Mouse (Mus musculus) neural tube, embryonic 10.5 days (tissue): ENCODE measurements around the gene B3gat2.
A peak's percentile ranks its signal among the peaks of the same experiment; 100 is the strongest.

ENCODE experiments used
- DNase-seq: peaks from one replicate; pipeline ENCODE4 v3.0.0-alpha.2; 2017; ENCODE audit warnings: low spot score; ENCODE audit errors: extremely low spot score

Gene B3gat2

DNA sequence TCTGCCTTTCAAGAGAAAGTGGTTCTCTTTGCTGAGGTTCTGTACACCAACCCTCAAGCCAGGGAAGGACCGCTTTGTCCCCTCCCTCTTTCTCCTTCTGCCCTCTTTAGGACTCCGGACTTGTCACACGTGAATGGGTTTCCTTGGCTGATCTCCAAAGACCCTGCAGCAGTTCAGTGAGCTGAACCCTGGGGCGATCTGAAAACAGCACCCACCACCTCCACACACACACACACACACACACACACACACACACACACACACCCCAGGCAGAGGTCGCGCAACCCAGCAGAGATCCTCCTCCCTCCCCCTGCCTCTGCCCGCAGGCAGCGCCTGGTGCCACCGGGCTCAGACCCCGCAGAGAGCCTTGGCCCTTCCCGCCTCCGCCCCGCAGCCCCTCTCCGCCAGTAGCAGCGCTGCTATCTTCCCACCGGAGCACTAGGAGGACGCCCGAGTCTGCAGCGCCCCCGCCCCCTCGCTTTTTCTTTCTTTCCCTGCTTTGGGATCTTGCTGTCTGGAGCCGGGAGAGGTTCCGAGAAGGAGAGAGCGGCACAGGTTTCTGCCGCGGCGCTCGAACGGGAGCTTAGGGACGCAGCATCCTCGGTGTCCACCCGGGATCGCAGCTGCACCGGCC lies at the start of gene B3gat2:
B3gat2 (plus strand) TSS at position 252 of the 634 bp plus-strand sequence.
- no peak for DNase-seq

GRCm38 (mm10) chr1:23720326-23720725 lies 41.2 kb upstream of the B3gat2 start:
- no peak for DNase-seq

DNA sequence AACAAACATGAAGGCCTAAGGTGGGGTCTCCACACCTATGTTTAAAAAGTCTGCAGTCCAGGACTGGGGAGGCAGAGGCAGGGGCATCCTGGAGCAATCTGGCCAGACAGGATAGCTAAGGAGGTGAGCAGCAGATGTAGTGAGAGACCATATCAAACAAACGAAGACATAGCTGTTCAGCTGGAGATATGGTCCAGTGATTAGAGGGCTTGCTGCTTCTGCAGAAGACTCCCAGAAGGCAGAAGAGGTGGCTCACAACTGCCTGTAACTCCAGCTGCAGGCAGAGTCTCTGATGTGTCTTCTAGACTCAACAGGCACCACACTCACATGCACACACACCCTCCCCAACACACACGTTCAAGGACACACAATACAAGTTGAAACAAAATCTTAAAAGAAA lies 40.5 kb upstream of the B3gat2 start:
- no peak for DNase-seq

DNA sequence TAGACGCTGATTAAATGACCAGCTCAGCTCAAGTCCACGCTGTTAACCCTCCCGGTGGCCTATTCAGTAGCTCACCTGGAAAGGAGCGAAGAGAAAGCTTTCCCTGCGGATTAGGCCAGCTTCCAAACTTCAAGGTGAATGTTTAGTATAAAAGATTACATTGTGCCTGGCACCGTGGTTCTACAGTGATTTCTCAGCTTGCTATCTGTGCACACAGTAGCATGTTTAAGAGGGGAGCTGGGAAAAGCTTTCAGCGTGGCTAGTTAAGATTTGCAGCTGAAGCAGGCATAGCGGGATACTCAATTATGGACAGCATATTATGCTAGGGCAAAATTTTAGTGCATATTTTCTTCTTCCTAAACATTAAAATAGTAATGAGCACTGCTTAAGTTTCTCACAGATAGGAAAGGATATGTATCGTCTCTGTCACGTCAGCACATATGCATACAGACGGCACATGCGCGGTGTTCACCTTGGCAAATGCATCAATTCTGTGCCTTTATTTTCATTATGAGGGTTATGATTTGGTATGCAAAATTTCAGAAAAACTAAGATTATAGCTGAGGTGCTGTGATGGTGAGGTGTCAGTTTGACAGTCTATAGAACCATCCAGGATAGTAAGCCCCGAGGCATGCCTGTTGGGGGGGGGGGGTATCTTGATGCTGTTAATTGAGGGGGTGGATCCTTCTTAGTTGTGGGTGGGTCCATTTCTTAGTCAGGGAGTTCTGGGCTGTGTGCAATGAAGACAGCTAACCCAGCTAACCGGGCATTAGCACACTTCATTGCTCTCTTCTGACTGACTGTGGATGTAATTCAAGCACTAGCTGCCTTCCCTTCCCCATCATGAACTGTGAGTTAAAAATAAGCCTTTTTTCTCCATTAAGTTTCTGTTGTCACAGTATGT lies 38.8 kb upstream of the B3gat2 start:
- DNase-seq, result no peak

DNA sequence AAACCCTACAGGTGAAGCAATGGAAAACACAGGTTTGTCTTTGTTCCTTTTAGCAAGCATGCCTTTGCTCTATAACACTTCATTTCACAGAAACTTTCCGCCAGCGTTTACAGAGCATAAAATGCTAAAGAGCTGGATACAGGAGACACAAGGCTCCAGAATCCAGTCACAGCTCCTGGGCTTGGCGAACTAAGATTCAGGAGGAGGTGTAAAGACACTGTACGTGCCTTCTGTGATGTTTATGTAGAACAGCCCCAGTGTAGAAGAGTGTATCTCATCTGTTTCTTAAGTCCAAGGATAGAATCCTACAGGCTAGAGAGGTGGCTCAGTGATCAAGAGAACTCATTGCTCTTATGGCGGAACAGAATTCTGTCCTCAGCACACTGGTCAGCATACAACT lies 30.2 kb upstream of the B3gat2 start:
- no peak for DNase-seq

GRCm38 (mm10) chr1:23750864-23751532 lies 10.6 kb upstream of the B3gat2 start:
- no peak for DNase-seq

DNA sequence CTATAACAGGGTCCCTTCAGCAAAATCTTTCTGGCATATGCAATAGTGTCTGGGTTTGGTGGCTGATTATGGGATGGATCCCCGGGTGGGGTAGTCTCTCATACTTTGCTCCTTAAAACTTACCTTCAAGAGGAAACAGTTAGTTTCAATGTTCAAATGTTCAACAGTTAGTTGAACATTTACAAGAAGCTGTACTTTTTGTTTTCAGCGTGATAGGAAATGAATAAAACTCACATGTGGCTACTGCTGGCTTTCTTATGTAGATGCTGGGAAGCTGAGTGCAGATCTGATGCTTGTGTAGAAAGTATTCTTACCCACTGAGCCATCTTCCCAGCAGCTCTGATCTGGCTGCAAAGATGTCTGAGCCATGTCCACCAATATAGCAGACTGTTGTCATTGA lies 8.5 kb upstream of the B3gat2 start:
- DNase-seq, result no peak

- no peak for DNase-seq
Measured at GRCm38 (mm10) chr1:23753591-23753990, 8.0 kb upstream of the B3gat2 start.

DNA sequence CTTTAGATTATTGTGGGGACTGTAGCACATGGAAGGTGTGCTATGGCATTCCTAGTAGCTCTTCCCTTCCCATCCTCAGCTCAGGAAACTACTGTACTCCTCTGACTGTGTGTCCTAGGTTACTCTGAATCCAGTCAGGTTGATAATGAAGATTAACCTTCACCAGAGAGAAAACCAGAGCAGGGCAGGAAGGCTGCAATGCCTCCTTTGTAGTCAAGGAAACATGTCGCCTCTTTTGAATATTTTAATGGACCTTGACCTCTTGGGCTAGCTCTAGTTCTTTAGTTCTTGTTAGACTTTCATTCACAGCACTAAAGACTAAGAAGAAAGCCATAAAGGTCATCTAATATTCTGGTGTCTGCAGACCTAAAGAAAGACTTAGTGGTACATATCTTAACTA lies 7.2 kb upstream of the B3gat2 start:
- no peak for DNase-seq

GRCm38 (mm10) chr1:23754967-23755366 lies 6.6 kb upstream of the B3gat2 start:
- no peak for DNase-seq

GRCm38 (mm10) chr1:23762136-23762687 lies 659 bp downstream of the B3gat2 start:
- peak; percentile 74 for DNase-seq

DNA sequence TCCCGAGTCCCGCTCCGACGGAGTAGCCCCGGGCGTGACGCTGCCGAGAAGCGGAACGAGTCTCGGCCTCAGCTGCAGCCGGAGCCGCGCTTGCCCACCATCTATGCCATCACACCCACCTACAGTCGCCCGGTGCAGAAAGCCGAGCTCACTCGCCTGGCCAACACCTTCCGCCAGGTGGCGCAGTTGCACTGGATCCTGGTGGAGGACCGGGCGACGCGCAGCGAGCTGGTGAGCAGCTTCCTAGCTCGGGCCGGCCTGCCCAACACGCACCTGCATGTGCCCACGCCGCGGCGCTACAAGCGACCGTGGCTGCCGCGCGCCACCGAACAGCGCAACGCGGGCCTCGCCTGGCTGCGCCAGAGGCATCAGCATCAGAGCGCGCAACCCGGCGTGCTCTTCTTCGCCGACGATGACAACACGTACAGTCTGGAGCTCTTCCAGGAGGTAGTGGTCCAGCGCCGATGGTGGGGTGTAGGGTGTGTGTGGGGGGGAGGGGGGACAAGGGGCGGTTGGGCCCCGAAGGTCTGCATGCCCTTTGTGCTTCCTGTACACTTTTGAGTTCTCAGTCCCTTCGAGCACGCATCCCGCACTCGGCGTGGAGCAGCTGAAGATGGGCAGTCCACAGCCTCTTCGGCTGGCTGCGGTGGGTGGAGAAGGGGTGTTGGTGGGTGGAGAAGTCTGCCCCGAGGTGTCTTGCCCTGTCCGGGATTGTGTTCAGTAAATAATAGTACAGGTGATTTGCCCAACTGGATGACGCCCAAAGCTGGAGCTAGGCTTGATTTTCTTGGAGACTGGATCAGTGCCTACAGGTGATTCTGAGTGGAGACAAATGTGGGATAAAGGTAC lies 1.5 kb downstream of the B3gat2 start:
- peak; percentile 98 for DNase-seq

- peak; percentile 23 for DNase-seq
Measured at GRCm38 (mm10) chr1:23763726-23764125, 2.2 kb downstream of the B3gat2 start.

DNA sequence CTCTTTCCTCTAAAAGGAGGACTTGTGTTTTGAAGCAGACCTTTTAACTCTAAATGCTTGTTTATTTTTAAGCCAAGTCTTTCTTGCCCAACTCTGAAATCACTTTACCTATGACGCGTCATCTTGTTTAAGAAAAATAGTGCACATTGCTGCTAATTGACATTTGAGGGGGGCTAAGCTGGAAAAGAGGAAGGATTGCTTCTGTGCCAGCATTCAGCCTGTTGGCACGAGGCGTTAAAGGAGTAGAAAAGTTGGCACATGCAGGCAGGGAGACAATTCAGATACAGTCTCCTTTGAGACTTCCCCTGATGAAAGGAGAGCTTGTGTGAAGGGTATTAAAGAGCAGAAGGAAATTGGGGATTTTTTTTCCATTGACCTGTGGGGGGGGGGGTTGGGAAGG lies 3.2 kb downstream of the B3gat2 start:
- DNase-seq, result no peak

- no peak for DNase-seq
Measured at GRCm38 (mm10) chr1:23773039-23773438, 11.5 kb downstream of the B3gat2 start.

DNA sequence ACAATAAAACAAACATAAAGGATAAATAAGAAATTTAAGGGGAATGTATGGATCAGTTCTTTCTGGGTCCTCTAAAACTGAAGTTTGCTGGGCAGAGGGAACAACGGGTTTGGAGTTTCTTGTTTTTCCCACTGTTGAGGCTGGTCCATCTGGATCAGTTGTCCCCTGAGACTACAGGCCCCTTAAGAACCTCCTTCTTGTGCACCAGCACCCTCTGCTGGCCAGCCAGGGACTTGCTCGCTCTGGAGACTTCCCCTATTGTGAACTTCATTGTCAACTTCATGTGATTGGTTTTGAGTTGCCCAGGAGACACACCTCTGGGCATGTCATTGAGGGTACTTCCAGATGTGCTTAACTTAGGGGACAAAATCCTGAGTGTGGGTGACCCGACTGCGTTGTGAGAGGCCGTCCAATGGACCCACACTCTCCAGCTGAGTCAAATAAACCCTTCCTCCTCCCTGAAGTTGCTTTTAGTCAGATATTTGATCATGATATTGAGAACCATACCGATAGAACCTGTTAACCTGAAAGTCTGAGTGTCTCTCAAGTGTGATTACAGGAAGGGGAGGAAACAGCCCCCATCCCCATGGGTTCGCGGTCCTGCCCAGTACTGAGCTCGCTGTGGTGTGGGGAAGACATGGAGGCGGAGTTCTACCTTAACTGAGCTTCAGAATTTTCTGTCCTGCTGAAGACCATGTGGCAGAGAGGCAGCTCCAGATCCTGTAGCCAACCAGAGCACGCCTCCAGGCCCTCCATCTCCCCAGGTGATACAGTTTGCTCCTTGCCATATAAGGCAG lies 31.4 kb downstream of the B3gat2 start:
- peak; percentile 73 for DNase-seq

DNA sequence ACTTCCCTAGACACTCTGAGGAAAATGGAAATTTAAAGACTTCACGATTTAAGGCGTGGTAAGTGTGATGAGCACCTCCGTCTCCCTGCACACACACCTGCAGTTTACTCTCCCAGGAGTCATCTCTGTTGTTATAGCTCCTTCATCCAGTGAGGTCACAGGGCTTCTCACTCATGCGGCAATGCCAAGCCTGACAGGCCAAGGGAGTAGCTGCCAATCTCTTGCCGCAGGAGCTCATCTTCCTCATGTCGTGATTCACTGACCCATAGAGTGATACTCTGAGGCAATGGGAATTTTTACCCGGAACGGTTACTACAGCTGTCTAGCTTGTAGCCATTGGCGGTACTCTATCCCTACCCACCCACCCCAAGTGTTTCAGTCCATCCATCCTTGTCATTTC lies 36.8 kb downstream of the B3gat2 start:
- DNase-seq, result no peak

- no peak for DNase-seq
Measured at GRCm38 (mm10) chr1:23821615-23822014, 60.1 kb downstream of the B3gat2 start.

- peak; percentile 49 for DNase-seq
Measured at GRCm38 (mm10) chr1:23826887-23827758, 65.6 kb downstream of the B3gat2 start.
